Mouse (Mus musculus) layer of hippocampus, adult 11-12 months (tissue): Measurements from ENCODE around the gene 2510002D24Rik.
"Not testable (repeated sequence)": the region's sequence is repeated elsewhere in the genome, so short reads cannot be mapped to it uniquely, and the experiment has no call there.

ENCODE experiments used
- DNase-seq: peaks from one replicate; pipeline ENCODE4 v3.0.0; 2022; ENCODE audit warnings: low spot score

The 2510002D24Rik gene

DNA sequence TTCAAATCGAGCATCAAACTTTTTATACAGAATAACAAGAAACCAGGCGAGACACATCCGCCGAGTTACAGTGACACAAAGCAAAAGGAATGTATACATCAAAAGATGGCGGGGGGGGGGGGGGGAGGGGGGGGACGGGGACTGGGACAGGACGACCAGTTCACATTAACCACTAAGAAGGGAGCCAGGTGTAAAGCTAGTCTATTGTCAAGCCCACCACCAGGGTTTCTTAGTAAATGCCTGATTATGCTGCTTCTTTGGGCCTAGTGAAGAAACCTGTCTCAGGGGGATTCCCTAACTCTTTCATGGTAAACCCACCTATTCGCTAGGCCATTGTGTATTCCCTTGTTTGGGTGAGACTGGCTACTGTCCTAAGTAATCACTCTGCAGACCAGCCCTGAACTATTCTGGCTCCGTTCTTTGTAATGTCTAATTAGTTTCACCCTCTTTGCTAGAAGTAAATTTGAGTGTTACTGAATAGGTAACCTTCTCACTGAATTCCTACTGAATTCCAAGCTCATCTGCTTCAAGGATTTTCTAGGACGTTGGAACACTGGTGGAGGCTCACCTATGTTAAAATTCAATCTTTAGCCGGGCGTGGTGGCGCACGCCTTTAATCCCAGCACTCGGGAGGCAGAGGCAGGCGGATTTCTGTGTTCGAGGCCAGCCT is 13.3 kb downstream of the 2510002D24Rik start:
- not testable (repeated sequence) for DNase-seq

DNA sequence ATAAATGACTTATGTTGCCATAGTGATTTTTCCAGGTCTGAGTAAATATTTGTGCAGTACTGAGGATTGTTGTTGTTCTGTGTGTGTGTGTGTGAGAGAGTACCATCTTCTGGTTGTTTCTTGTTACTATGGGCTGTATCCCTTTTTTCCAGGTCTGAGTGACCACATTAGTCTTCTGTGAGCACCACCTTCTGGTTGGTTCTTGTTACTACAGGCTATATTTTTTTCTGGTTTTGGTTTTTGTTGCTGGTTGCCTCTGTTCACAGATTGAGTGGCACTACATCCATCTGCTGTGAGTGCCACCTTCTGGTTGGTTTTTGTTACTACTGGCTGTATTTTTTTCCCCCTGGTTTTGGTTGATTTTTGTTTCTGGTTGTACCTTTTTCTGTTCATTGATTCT is 22.2 kb downstream of the 2510002D24Rik start:
- peak; percentile 71 for DNase-seq

DNA sequence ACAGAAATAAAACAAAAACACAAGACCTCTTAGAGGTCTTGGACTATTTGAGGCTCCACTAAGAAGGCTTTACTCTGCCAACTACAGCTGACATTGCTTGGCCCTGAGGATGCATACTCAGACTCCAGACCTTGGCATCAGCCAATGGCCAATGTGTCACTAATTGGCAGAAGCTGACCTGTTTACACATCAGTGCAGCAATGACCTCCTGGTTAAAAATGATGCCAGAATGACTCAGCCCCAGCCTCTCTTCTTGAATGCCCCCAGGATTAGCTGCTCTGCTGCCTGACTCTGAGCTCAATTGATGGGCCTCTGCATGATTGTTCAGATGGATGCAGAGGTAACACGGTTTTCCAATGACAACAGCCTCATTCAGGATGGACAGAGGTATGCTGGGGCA is 23.8 kb downstream of the 2510002D24Rik start:
- no peak for DNase-seq

DNA sequence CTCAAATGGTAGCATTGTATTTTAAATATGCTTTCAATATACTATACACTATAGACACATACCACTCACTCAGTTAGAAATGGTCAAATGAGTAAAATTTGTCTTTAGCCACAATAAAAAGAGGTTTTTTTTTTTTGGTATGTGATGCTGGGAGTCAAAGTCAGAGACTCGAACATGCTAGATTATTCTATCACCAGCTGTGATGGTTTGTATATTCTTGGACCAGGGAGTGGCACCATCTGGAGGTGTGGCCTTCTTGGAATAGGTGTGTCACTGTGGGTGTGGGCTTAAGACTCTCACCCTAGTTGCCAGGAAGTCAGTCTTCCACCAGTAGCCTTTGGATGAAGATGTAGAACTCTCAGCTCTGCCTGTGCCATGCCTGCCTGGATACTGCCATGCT is 34.1 kb downstream of the 2510002D24Rik start:
- not testable (repeated sequence) for DNase-seq

DNA sequence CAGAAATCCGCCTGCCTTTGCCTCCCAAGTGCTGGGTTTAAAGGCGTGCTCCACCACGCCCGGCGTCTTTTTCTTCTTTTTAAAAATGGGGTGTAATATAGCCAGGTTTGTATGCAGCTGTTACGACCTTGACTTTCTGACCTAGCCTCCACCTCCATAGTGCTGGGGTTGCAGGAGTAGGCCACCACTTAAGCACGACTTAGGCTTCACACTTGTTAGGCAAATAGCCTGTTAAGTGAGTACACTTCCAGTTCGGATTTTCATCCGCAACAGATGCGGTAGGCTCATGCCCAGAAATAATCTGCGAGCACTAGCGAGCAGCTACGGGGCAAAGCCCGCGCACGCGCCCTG is 39.7 kb downstream of the 2510002D24Rik start:
- no peak for DNase-seq

DNA sequence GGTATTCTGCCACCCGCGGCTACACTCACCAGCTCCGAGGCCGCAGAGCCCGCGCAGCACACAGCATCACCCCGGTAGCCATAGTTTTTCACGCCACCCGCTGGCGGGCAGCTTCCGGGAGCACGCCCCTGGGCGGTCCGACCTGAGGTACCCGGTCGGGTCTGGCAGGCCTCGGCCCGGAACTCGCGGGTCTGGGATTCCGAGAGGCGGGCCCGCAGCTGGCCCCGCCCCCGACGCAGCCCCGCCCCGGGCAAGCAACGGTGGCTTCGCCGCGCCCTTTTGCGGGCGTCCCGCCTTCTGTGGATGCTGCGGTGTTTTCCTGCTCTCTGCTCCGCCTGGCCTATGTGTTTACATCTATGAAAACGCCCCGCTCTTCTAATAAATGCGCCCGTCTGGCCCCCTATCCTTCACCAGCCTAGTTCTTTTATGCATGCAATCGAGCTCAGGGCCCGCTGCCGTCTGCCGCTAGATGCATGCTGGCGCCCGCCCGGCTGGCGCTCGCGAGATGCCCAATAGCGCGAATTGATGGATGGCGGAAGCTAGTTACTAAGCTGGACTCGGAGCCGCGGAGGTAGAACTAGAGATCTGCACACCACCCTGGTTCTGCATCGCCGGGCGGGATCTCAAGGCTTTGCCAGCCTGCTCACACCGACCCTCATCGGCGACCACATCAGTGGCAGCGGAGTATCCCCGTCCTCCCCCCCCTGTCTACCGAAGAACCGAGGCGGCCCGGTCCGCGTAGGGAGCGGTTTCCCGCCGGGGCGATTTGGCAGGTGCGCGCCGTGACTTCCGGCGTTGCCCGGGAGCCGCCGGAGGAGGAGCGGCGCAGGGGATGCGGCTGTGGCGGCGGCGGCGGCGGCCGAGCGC is 40.3 kb downstream of the 2510002D24Rik start, which contains the start of the genes Mrpl40 and Hira:
TSS of gene Mrpl40 (minus strand) at position 421 of the 867 bp plus-strand sequence.
TSS of gene Hira (plus strand) at position 596 of the 867 bp plus-strand sequence.
- peak; percentile 93 for DNase-seq

DNA sequence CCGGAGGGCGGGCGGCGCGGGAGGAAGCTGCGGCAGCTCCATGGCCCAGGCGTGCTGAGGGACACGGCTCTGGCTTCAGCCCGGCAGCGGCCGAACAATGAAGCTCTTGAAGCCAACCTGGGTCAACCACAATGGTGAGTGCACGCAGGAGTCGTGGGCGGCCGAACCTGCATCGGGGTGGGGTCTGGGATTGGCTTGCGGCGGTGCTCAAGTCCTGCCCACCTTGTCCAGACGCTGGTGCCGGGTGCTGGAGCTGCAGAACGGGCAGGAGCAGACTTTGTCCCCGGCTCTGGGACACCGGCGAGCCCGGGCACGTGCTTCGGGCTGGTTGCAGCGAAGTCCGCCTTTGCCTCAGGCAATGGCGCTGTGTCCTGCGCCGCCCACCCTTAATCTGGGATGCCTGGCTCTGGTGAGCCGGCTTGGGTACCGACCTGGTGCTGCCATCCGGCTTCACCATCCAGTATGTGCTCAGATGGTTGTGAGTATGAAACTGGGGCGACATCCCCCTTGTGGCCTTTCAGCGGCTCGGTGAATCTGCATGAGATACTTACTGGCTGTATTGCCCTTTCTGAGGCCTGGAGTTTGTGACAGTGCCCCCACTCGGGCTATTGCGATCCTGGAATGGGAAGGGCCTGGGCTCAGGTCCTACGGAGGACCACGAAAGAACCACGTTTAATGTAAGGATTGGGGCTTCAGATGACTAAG is 41.2 kb downstream of the 2510002D24Rik start:
- DNase-seq: peak; percentile 56

DNA sequence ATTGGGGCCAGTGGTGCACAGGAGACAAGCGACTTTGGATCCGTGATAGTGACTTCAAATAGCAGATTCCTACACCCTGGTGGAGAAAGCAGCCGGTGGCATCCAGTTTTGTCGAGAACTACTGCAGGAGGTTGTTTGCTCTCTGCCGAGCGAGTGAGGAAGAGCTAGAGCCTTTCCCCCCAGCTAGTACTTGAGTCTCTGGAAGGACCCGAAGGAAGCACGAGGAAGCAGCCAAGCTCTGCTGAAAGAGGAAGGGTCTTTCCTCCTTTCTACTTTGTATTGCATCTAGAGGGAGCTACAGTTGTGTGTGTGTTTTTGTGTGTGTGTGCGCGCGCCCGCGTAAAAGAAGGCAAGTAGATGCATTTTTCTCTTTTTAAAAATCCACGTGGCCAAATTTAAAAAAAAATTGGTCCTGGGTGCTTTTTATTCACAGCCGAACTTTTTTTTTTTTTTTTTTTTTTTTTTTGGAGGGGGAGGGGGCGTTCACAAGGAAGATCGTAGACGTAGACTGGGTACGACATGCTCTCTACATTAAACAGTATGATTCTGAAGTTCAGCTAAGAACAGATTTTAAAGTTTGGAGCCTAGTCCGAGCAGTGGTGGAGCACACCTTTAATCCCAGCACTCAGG is 41.8 kb downstream of the 2510002D24Rik start:
- no peak for DNase-seq

DNA sequence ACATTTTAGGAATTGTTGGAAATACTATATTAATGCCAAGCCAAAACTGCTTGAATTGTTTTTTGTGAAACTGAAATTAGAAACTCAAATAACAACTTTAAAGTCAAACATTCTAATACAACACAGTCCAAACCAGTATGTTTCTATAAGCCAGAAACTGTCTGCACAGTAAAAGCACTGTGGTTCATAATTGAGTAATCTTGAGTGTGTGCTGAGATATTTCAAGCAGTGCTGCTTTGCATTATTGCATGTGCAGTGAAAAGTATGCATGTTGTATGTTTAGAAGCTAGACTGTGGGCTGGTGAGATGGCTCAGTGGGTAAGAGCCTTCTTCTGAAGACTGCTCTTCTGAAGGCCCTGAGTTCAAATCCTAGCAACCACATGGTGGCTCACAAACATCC is 47.7 kb downstream of the 2510002D24Rik start:
- DNase-seq: no peak
